8 mouse cellular contexts compared by ENCODE assay signal in genomic region chr11:23210590-23211510, GRCm38 (mm10). TPM values are rescaled to one million over a fixed set of nuclear protein-coding genes. Genes with fewer than 3 reads are reported as not detected.
DNase-seq lines count a peak whose midpoint lies in the region; ATAC-seq and TF ChIP-seq lines count a peak whose summit lies in the region.

No protein-coding gene starts in this region.

- no peaks in the 10 kb centered on the region for H3K4me1 ChIP-seq in hindbrain, embryonic 11.5 days (replicated peaks; ENCODE audit: control insufficient read depth, insufficient read depth, low read length)
- H3K4me1 ChIP-seq in limb, embryonic 12.5 days (replicated peaks) = peaks cover 8% of the 10 kb centered on the region; the same call in 1 of the 2 replicates
- peaks cover 8% of the 10 kb centered on the region for H3K4me1 ChIP-seq in midbrain, embryonic 12.5 days

- peak overlapping the region; percentile 45 for H3K27ac ChIP-seq in left cerebral cortex, adult 2 months
- peak overlapping the region; percentile 70 for H3K27ac ChIP-seq in hindbrain, embryonic 11.5 days (ENCODE audit: low read depth, low read length)
- H3K27ac ChIP-seq in limb, embryonic 12.5 days = peak overlapping the region; percentile 82
- H3K27ac ChIP-seq in midbrain, embryonic 12.5 days (replicated peaks) = peak overlapping the region; percentile 83

- H3K4me3 ChIP-seq in left cerebral cortex, adult 2 months = no peak overlapping the region
- H3K4me3 ChIP-seq in hindbrain, embryonic 11.5 days (ENCODE audit: low read depth, low read length) = 0 out of 2 replicates have a peak overlapping the region, but pooled peaks have one; percentile 12
- H3K4me3 ChIP-seq in limb, embryonic 12.5 days (replicated peaks) = peak overlapping the region; percentile 26
- H3K4me3 ChIP-seq in midbrain, embryonic 12.5 days = peak overlapping the region; percentile 22

- intact Hi-C loops in left cerebral cortex, adult 2 months (cut with DNase I) = no loop called here

- peak overlapping the region; percentile 28 for H3K4me2 ChIP-seq in hindbrain, embryonic 11.5 days (replicated peaks; ENCODE audit: low read depth, low read length)
- H3K4me2 ChIP-seq in limb, embryonic 12.5 days = peak overlapping the region; percentile 53
- H3K4me2 ChIP-seq in midbrain, embryonic 12.5 days (replicated peaks) = peak overlapping the region; percentile 38

- no peaks in the 10 kb centered on the region for H3K27me3 ChIP-seq in hindbrain, embryonic 11.5 days (ENCODE audit: control insufficient read depth, insufficient read depth, low read length)
- H3K27me3 ChIP-seq in limb, embryonic 12.5 days = no peaks in the 10 kb centered on the region
- no peaks in the 10 kb centered on the region for H3K27me3 ChIP-seq in midbrain, embryonic 12.5 days

- no peak for DNase-seq in left cerebral cortex, adult 2 months (ENCODE audit: extremely low spot score in 1 of 2, low spot score in 2 of 2)
- DNase-seq in left cerebral cortex, adult 18-20 months (ENCODE audit: low spot score in 2 of 2) = no peak
- DNase-seq in gastrocnemius, adult 18-20 months (ENCODE audit: low spot score) = peak; percentile 3
- peak; percentile 79 for DNase-seq in hindbrain, embryonic 11.5 days (ENCODE audit: low spot score)
- DNase-seq in right cerebral cortex, adult 18-20 months = no peak
- no peak for DNase-seq in right cerebral cortex, postnatal 25 days

- no peak for TF ChIP-seq CTCF in left cerebral cortex, adult 2 months (IDR thresholded peaks at IDR 0.05)

- peak overlapping the region; percentile 46 for H3K9ac ChIP-seq in hindbrain, embryonic 11.5 days (ENCODE audit: low read depth, low read length)
- H3K9ac ChIP-seq in limb, embryonic 12.5 days (replicated peaks) = no peak overlapping the region
- H3K9ac ChIP-seq in midbrain, embryonic 12.5 days (replicated peaks) = peak overlapping the region; percentile 54; the same call in 1 of the 2 replicates

- peak; percentile 92 for ATAC-seq in hindbrain, embryonic 11.5 days (ENCODE audit: low FRiP score)
- peak; percentile 66 for ATAC-seq in limb, embryonic 12.5 days (ENCODE audit: insufficient number of reproducible peaks, insufficient read depth, low FRiP score, low TSS enrichment, low read depth)
- peak; percentile 84 for ATAC-seq in midbrain, embryonic 12.5 days (ENCODE audit: low FRiP score, low read depth)

- no peaks in the 10 kb centered on the region for H3K36me3 ChIP-seq in hindbrain, embryonic 11.5 days (ENCODE audit: control insufficient read depth, insufficient read depth, low read length)
- no peaks in the 10 kb centered on the region for H3K36me3 ChIP-seq in limb, embryonic 12.5 days
- no peaks in the 10 kb centered on the region for H3K36me3 ChIP-seq in midbrain, embryonic 12.5 days

- 13% methylated on average over 16 of the region's 16 CpGs for WGBS in hindbrain, embryonic 11.5 days
- WGBS in limb, embryonic 12.5 days = 17% methylated on average over 16 of the region's 16 CpGs
- WGBS in midbrain, embryonic 12.5 days = 10% methylated on average over 16 of the region's 16 CpGs

- H3K9me3 ChIP-seq in hindbrain, embryonic 11.5 days (ENCODE audit: control insufficient read depth, low read length) = no peaks in the 10 kb centered on the region
- H3K9me3 ChIP-seq in limb, embryonic 12.5 days = no peaks in the 10 kb centered on the region
- no peaks in the 10 kb centered on the region for H3K9me3 ChIP-seq in midbrain, embryonic 12.5 days

RNA-seq across cellular contexts. Expression of gene Xpo1, which starts 45.0 kb away (rescaled TPM):
- 10 to 100 TPM; 62.6 to 66.3 TPM for total RNA-seq in left cerebral cortex, adult 2 months (2021)
- total RNA-seq in left cerebral cortex, adult 18-20 months (2021) = 10 to 100 TPM; 60.9 to 65.2 TPM
- total RNA-seq in gastrocnemius, adult 18-20 months (2021) = 10 to 100 TPM; 19.9 to 26.5 TPM
- polyA plus RNA-seq in hindbrain, embryonic 11.5 days (2014; fragmentation: Nextera tagmentation; extraction: Ambion mirVana) = 148 and 161 TPM in 2 replicates
- 187 and 190 TPM in 2 replicates for polyA plus RNA-seq in limb, embryonic 12.5 days (2016; fragmentation: Nextera tagmentation; extraction: Ambion mirVana)
- 155 and 164 TPM in 2 replicates for polyA plus RNA-seq in midbrain, embryonic 12.5 days (2016; fragmentation: Nextera tagmentation; extraction: Ambion mirVana)

Comparison
In these comparisons a context has a peak if more than half of its experiments do, and no peak if none do; other contexts are left out.
1. DNase-seq: peak in gastrocnemius, adult 18-20 months (single experiment) and hindbrain, embryonic 11.5 days (single experiment); none in left cerebral cortex, adult 2 months (0 of 2), left cerebral cortex, adult 18-20 months (0 of 2), right cerebral cortex, adult 18-20 months (single experiment) and right cerebral cortex, postnatal 25 days (single experiment).
2. Peak in every context shown above with its lines, with median percentiles within 50 percentile points of each other: H3K27ac ChIP-seq, ATAC-seq and H3K4me2 ChIP-seq.